Mouse (Mus musculus) c-Kit-positive CD71-positive TER-119-negative erythroid progenitor cells, embryonic 14.5 days (primary cell): ENCODE measurements around the gene Zfp334.

ENCODE experiments used
- DNase-seq: peaks from one replicate; pipeline ENCODE4 v3.0.0-alpha.2; 2013; ENCODE audit warnings: low read depth

Gene Zfp334

GRCm38 (mm10) chr2:165375478-165375877 is 12.6 kb downstream of the Zfp334 start:
- no peak for DNase-seq

- no peak for DNase-seq
Measured at GRCm38 (mm10) chr2:165371066-165371465, 17.0 kb downstream of the Zfp334 start.

GRCm38 (mm10) chr2:165370348-165370747 is 17.7 kb downstream of the Zfp334 start:
- no peak for DNase-seq

- no peak for DNase-seq
Measured at GRCm38 (mm10) chr2:165368496-165368895, 19.6 kb downstream of the Zfp334 start, which contains the start of gene Zfp663. Gene Zfp663, minus strand, starts transcription at chr2:165368729.

GRCm38 (mm10) chr2:165367868-165368439 is 20.1 kb downstream of the Zfp334 start:
- no peak for DNase-seq

GRCm38 (mm10) chr2:165367047-165367520 is 21.0 kb downstream of the Zfp334 start:
- no peak for DNase-seq

DNA sequence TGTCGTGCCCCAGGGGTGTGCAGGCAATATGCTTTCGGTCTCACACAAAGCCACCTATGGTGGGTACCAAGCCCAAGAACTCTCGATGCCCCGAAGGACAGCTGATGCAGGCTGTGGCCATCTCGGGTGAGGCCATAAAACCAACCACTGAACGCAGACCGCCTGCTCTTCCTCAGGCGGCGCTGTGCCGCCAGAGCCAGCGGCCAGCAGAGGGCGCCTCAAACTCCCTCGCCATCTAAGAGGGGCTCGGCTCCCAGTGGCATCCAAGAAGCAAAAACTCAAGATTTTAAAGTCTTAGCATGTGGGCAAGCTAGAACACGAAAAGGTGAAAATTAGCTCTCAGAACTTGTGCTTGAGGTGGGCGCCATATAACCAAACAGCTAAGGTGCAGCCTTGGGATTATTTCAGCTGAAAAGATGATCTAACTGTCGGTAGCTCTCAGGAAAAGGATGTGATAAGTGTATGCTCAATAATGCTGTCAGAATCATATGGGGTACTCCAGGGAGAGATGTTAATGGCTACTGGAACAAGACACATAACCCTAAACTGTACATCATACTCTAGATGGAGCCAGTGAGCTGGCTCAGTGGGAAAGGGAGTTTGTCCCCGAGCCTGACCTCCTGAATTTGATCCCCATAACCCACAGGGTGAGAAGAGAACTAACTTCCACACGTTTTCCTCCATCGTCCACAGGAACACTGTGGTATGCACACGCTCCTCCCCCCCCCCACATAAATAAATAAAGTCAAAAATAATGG is 23.5 kb downstream of the Zfp334 start:
- no peak for DNase-seq

GRCm38 (mm10) chr2:165363282-165363681 is 24.8 kb downstream of the Zfp334 start:
- no peak for DNase-seq

DNA sequence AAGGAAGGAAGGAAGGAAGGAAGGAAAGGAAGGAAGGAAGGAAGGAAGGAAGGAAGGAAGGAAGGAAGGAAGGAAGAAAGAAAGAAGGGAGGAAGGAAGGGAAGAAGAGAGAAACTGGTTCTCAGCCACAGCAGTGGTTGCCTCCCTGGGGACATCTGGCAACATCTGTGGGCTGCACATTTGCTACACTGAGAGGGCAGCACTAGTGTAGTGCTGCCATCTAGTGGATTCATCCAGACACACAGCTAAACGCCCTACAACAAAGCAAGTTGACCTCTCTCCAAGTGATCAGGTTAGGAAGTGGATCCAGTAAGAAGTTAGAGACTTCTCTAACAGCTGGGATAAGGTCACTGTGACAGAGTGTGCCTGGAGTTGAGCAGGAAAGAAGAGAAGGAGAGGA is 27.2 kb downstream of the Zfp334 start:
- peak; percentile 32 for DNase-seq

DNA sequence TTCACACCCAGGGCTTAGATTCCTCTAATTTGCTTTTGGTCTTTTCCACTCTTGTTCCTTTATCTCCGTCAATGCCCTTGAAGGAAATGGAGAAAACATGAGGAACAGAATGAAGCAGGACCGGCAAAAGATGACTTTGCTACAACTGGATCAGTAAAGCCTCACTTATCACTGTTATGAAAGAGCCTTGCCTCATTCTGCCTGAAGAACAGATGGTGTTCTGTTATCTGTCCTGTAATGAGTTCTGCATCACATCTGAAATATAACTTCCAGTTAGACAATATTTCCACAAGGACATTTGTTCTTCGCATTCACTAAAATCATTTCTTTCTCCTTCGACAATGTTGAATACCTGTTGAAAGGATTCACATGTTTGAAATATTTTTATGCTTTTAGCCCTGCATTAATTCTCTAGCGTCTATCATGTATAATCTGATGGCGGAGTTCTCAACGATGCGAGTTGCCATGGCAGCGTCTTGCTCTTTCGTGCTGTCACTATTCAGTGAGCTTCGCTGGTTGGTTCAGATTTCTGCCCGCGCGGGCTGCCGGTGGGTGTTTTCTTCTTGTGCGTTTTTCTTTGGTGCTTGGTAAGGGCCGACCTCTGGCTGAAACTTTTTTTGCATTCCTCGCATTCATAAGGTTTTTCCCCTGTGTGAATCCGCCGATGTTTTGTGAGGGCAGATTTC is 36.1 kb downstream of the Zfp334 start:
- no peak for DNase-seq

DNA sequence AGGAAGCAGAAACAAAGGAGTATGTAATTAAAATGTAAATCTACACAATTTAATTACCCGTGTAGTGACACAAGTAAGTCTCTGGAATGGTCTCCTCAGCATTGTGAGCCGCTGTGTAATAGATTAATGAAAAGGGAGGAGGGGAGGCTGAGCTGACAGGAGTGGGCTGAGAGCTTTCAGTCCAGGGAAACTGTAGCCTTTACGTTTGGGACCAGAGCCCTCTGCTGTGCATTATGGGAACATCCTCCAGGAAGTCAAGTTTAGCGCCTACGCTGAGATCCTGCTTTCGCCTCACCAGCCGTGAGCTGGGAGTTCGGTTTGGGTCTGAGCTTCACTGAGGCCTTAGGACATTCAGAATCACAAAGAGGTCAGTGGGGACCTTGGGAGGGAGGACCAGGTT is 38.6 kb downstream of the Zfp334 start:
- no peak for DNase-seq

- DNase-seq: no peak
Measured at GRCm38 (mm10) chr2:165346180-165346579, 41.9 kb downstream of the Zfp334 start.

DNA sequence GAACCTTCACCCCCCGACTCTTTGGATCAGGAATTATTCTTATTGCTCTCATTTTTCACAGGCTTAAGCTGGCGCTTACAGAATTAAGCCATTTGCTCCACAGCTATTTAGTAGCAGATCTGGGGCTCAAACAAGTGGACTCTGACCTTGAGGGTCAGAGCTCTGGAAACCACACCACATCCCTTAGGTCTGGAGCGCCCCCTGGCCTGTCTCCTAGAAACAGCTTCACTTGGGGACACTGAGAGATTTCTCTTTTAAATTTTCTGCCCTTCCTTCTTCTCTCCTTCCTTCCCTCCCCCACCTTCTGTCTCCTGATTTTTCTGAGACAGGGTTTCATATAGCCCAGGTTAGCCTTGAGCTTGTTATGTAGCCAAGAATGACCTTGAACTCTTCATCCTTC is 50.9 kb downstream of the Zfp334 start:
- DNase-seq: no peak

DNA sequence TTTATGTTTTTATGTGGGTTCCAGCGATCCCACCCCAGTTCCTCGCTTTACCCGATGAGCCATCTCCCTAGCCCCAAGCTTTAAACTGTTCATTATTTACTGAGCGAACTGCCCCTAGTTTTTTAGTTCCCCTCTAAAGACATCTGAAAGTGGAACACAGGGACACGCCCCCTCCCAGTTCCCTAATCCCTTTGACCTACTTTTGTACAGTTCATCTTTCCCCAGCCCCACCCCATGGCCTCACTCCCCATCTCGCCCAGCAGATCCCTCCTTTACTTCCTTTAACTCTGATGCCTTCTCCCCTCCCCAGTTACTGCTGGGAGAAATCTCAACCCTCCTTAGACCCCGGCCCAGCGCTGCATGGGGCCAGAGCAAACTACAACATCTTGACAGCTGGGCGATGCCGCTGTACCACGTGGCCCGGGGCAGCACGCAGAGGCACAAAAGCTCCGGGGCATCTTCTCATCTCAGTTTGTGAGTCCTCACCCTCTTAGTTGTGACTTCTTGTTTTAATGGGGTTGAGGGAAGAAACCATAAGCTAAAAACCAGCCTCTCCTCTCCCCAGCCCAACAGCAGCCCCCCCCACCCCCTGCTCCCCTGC is 55.3 kb downstream of the Zfp334 start:
- no peak for DNase-seq

- no peak for DNase-seq
Measured at GRCm38 (mm10) chr2:165329703-165330102, 58.4 kb downstream of the Zfp334 start.

DNA sequence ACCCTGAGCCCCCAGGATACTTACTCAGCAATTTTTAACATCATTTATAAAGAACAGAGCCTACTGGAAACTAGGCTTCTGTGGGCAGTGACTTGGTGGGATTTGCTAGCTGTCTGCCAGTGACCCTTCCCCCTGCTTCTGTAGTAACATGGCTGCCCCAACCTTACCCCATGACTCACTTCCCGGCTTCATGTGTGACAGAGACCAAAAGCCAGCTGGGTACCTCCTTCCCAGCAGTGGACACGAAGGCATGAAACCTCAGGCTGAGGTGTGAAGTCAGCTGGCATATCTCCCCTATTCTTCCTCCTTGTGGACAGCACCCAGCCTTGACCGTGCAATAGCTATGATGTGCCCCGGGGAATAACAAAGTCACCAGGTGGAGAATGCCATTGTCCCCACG is 59.3 kb downstream of the Zfp334 start:
- DNase-seq: no peak

DNA sequence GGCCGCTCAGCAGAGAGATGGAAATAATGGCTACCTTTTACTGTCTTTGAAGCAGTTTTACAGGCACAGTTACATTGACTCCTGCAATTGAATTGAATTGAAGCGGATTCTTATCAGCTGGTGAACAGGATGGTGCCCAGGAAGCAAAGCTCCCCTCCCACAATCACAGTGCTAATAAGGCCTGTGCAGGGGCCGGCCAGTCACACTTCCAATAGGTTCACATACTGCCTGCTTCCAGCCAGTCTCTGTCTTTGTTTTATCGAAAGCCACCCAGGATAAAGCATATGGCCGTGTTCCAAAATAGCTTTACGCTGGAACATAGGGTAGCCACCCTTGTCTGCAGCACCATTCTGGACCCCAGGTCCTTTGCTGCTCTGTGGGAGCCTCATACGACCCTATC is 60.7 kb downstream of the Zfp334 start:
- no peak for DNase-seq

- peak; percentile 95 for DNase-seq
Measured at GRCm38 (mm10) chr2:165326304-165327190, 61.5 kb downstream of the Zfp334 start, which contains the start of gene Elmo2. Gene Elmo2, minus strand, starts transcription at chr2:165326479.

DNA sequence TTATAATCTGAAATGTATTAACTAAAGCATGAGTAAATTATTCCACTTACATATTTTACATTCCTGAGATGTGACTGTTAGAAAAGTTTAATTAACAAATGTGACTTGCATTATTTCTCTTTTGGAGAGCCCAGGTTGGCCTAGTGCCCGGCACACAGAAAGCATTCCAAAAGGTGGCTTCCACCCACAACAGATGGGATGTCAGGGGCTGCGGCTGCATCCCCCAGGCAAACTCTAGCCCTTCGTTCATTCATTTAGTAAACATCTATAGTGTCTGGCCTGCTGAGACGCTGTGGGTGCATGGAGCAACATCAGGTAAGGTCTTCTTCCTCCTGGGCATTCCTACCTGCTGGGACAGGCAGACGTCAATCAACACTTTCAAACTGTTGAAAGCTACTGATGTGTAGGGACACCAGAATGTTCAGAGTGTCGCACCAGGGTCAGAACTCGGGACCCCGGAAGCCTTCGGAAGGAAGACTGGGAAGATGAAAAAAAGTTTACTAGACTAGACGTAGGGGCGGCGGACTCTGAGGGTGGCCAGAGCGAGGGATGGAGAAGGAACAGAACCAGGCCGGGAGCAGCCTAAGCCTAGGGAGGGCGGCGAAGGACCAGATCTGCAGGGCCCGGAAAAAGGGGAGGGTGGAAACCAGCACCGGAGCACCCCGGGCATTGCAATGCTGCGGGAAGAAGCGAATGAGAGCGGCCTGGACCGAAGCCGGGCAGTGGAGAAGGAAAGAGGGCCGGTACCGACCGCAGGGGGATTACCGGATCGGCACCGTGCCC is 62.3 kb downstream of the Zfp334 start:
- no peak for DNase-seq
